Mouse (Mus musculus) WW6 (cell line): ENCODE results near the gene Psmd10.

ENCODE experiments used
- DNase-seq: peaks from one replicate; pipeline ENCODE4 v3.0.0-alpha.2; 2013; ENCODE audit warnings: low read depth, low spot score

Psmd10 gene

DNA sequence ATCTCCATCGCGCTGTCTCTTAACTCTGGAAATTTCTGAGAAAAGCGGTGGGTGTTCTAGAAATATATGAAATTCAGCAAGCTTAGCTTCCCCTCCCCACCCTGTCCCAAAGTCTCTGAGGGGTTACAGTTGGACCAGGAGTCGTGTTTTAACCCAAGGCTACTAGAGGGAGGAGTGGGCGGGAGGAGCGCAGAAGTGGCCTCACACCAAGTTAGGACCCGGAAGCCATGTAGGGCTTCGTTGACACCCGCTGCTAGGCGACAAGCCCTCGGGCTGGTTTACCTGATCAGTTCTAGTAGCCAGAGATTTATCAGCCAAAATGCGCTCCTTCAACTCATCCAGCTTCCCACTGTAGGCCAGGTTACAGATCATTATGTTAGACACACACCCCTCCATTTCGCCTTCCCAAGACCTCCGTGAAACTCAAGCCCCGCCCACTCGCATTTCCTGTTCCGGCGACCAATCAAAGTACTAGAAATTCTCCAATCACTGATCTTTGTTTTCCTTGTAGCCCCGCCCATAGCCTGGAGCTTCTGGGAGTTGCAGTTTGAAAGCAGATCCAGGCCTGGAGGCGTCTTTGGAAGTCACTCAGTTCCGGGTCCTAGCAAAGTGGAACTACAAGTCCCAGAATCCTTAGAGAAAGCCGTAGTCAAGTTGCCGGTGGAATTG lies at the start of gene Psmd10, which contains the start of gene Atg4a:
Gene Psmd10, minus strand, starts transcription at position 457 of the 669 bp plus-strand sequence.
Gene Atg4a, plus strand, starts transcription at position 636 of the 669 bp plus-strand sequence.
- peak; percentile 71 for DNase-seq

DNA sequence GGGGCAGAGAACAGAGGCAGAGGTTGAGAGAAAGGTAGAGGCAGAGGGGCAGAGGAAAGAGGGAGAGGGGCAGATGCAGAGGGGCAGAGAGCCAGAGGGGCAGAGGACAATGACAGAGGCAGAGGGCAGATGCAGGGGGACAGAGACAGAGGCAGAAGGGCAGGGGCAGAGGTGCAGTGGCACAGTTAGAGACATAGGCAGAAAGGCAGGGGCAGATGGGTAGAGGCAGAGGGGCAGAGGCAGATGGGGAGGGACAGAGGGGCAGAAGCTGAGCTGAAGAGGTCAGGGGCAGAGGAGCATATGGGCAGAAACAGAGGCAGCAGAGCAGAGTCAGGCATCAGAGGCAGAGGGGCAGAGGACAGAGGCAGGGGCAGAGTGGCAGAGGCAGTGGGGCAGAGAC lies 42.4 kb upstream of the Psmd10 start:
- DNase-seq = no peak

DNA sequence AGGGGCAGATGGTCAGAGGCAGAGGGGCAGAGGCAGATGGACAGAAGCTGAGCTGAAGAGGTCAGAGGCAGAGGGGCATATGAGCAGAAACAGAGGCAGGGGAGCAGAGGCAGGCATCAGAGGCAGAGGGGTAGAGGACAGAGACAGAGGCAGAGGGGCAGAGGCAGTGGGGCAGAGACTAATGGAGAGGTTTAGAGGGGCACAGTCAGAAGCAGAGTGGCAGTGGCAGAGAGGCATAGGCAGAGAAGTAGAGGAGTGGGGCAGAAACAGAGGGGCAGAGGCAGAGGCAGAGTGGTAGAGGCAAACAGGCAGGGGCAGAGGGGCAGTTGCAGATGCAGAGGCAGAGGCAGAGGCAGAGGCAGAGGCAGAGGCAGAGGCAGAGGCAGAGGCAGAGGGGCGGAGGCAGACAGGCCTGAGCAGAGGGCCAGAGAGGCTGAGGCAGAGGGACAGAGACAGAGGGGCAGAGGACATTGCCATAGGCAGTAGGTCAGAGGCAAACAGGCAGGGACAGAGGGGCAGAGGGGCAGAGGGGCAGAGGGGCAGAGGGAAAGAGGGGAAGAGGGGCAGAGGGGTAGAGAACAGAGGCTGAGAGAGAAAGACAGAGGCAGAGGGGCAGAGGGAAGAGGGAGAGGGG lies 41.5 kb upstream of the Psmd10 start:
- DNase-seq = no peak

DNA sequence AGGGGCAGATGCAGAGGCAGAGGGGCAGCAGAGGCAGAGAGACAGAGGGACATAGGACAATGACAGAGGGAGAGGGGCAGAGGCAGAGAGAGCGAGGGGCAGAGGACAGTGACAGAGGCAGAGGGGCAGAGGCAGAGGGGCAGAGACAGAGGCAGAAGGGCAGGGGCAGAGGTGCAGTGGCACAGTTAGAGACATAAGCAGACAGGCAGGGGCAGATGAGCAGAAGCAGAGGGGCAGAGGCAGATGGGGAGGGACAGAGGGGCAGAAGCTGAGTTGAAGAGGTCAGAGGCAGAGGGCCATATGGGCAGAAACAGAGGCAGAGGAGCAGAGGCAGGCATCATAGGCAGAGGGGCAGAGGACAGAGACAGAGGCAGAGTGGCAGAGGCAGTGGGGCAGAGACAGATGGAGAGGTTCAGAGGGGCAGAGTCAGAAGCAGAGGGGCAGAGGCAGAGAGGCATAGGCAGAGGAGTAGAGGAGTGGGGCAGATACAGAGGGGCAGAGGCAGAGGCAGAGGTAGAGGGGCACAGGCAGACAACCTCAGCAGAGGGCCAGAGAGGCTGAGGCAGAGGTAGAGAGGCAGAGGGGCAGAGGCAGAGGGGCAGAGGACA lies 40.5 kb upstream of the Psmd10 start:
- no peak for DNase-seq

DNA sequence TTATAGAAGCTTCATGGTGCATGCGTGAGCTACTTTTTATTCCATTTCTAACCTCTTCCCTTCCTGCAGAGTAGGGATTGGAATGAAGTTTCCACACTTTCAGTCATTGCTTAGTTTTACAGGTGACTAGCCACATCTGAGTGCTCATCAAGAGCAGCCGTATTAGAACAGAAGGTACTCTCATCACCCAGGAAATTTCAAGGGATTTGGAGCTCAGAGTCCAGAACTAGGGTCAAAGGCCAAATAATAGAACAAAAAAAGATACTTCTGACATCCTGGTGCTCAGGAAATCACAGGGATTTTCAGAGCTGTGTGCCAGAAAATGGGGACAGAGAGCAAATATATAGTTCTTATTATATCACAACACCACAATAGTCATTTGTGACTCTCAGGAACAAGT lies 28.7 kb upstream of the Psmd10 start:
- DNase-seq = no peak

DNA sequence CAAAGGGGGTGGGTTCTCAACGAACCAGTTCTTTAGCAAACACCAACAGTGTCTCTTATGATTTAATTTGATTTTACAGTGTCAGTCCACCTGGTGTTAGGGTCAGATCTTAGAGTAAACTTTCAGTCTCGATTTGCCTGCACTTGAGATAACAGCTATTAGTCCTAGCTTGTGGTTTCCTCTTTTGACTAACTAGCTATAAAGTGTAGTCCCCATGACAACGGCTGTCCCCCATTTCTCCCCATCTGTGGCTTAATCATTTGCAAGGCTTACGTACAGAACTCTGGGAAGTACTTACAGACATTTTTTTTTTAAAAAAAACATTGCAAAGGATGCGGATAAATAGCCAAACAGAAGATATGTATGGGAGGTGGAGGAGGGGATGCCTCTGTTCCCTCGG lies 28.3 kb upstream of the Psmd10 start:
- DNase-seq = no peak

DNA sequence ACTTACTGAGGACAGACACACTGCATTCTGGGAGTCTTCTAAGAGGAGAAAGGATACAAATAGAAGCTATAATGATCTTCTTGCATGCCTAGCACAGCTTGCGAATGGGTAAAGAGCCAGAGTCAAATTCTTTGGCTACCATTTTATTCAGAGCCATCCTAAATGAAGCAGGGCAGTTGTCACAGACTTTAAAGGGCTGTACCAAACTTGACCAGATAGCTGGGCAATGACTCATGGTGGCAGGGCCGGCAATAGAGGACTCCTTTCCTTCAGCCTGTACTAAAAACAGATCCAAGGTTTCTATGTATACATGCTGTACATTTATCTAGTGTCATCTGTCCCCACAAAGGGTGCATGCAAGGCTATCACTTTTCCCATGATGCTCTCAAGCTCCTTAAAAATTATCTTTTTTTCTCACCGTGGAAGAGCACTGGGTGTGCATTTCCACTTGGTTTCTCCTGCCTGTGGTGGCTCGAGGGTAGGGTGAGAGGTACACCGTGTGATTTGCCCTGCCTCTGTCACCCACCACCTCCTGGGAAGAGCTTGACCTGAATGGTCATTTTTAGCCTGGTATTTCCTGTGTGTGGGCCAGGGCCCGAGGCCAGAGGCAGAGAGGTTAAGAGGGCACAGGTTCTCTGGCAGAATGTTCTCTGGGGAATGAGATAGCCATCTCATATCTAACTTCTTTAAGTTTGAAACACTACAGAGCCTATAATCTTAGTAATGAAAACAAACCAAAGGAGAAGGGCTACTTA lies 26.9 kb upstream of the Psmd10 start:
- no peak for DNase-seq

DNA sequence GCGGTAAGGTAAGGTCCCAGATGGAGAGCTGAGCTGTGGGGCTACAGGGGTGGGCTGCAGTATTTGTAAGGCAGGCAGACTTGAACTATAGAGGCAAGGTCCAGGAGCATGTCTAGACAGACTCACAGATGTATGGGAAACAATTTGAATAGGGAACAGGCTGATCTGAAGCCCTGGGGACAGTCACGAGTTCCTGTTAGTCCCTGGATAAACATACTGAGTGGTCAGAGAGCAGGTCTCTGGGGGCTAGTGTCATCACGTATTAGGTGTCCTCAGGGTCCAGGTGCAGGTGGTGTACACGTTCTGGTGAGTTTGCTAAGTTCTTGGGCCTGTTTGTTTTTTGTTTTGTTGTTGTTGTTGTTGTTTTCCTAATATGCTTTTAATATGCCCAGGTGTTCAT lies 23.6 kb upstream of the Psmd10 start:
- no peak for DNase-seq

DNA sequence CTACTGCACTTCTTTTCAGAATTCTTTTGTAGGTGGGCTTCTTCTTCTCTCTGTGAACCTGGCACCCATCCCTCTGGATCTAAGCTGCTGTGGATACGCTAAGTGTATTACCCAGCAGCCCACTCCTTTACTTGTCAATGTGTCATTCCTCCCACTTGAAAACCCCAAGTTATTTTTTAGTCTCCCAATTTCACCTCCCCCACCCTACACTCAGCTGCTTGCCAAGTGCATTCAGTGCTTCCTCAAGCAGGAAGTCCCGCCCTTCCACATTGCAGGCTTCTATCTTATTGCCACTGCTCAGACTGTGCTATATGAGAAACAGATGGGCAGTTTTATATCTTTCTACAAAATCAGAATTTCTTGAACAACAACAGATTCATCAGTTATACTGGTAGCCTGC lies 23.0 kb upstream of the Psmd10 start:
- no peak for DNase-seq

DNA sequence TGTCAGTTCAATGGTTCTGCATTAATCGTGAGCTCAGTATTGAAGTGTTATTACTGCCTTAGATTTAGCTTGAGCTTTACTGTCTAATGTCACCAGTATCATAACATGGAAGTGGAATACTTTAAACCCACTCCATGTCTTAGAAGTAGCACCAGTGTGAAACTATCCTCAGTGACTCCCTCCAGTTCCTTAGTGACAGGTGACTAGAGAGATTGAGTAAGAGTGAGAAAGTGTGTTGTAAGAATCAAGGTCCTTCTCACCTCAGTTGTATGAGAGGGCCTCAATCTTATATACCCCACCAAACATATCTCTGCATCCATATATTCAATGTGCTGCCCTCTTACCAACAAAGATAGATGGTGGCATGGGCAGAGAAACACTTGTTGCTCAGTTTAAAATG lies 22.4 kb upstream of the Psmd10 start:
- DNase-seq = no peak

DNA sequence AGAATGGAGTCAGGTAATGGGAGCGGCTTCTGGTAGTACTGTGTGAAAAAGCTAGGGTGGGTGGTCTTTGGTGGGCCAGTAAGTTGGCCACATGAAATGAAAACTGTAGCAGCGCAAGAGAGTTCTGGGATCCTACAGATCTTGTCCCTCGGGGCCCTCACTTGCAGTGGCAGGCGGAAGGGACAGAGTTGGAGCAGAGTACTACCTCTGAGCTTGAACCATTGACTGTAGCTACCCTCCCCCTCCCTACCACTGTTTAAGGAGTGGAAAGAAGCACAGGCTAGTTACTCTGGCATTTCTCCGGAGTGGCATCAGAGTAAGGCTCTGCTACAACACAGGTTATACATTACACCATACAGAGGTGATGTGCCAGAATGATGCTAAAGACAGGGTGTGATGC lies 431 bp upstream of the Psmd10 start:
- DNase-seq = no peak

DNA sequence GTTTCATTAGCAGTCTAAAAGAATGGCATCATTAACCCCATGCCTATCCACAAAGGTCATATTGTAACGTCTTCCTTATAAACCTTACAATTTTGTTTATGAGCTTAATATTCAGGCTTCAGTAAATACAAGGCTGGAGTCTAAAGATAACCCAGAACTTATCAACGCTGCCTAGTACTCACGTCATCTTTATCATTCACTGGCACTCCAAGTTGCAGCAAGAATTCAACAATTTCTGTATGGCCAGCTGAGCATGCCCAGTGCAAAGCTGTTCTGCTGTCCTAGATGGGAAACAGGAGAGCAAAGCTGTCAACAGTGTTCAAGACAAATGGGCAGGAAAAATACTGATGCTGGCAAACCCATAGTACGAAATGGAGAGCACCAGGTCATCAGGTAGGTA lies 2.9 kb downstream of the Psmd10 start:
- DNase-seq = no peak

DNA sequence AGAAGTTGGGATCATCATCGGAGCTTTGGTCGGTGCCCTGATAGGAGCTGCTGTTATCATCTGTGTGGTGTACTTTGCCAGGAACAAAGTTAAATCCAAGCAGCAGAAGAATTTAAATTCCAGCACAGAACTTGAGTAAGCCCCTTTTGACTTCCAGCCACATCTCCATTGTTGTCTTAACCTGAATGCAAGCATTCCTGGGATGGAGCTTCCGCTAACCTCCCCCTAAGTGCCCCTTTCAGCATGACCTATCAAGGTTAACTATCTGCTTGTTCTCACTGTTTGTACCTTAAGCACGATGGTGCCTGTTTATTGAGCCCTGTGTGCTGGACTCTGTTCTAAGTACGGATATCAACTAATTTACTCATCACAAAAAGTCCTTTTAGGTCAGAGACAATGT lies 20.3 kb downstream of the Psmd10 start:
- DNase-seq = no peak

DNA sequence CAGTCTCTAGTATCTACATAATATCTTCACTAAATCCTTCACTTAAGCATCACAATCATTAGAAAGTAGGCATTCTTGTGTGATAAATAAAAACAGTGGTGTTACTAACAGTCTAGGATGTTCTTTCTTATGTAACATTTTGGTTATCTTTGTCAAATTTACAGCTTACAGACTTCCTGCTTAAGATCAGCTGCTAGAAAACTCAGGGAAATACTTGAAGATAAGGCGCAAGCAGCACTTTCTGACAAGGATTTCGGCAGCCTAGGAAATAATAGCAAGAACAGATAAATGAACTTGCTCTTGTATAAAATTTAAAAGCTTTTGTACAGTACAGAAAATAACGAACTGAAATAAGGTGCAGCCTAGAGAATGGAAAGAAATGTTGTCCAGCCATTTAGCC lies 23.3 kb downstream of the Psmd10 start:
- no peak for DNase-seq

DNA sequence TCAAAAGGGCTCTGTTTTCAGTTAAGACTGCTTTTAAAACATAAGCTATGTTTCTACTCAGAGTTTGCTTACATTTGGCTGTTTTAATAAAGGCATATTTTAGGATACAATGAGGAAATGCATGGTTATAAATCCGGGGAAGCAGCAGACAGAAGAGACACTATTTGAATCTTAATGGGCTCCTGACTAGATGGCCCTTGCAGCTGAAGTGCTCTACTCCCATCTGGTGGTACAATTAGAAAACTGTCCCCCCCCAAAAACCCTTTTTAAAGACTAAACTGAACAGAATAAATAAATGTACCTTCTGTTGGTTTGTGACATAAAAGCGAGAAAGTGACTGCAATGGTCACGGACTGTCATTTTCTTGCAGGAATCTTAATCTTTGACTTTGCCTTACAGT lies 24.5 kb downstream of the Psmd10 start:
- no peak for DNase-seq

DNA sequence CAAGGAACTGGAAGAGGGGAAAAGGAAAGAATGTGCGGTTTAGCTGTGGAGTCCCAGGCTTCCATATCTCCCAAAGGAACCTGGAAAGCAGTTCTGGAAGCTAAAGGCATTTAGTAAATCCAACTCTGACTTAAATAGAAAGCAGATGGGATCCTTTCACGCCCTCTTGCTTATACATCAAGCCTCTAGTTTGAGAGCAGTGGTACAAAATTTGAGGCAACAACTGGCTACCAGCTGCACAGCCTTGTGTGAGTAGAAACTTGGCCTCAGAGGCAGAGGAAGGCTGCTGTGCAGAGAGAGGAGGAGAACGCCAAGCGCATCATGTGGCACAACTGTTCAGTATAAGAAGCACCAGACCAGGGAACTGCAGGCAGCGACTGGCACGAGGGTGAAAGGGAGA lies 35.2 kb downstream of the Psmd10 start:
- DNase-seq = no peak

DNA sequence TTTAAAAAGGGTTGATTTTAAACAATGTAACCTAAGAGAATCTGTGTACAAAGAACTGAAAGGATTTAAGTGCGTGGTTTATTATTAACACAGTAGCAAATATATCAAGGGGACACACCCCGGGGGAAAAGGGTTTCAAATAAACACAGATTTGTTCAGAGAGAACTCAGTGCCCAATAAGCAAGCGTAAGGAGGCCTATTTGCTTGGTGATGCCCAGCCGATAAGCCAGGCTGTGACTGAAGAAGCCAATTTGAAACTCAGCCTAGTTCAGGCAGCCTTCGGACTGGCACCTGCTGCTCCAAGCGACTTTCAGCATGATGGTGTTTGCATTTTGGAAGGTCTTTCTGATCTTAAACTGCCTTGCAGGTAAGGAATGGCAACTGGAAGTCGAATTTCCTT lies 49.2 kb downstream of the Psmd10 start, which contains the start of gene Vsig1:
Gene Vsig1, plus strand, starts transcription at position 249 of the 400 bp plus-strand sequence.
- DNase-seq = no peak

DNA sequence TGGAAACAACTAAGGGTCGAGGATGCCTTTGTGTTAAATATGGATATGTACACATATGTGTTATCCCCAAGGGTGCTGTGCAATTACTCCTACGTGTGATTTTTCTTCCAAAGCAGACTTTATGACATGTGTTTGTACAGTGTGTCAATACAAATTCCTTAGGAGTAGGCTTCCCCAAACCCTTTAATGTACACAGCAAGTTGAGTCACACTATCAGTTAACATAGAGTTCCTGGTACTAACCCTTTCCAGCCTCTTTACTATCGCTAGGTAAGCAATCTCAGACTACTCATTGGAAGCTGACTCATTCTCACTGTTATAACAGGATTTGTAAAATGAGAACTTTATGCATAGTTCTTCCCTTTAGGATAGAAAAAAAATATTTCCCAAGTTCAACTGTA lies 53.0 kb downstream of the Psmd10 start:
- DNase-seq = no peak
